In the genomic region with DNA sequence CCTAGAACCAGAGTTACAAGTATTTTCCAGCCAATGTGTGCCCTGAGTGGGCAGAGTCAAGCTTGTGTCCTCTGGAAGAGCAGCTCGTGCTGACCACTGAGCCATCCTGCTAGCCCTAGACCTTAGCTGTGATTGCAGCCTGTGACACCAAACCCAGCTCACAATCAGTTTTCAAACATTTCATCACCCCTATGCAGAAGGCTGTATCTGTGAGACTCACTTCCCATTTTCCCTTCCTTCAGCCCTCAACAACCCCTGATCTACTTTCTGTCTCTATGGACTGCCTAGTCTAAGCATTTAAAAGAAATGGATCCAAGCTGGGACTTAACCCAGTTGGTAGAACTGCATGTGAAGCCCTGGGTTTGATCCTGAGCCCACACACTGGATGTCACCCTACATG, we compare ENCODE assay signal across 35 mouse cellular contexts. TPM values are rescaled to one million over a fixed set of nuclear protein-coding genes. Genes with fewer than 3 reads are reported as not detected.
"Had no signal": no experiment of that assay in that cellular context is flagged by ENCODE, and none has a peak within 500 bp of the region (broad histone marks: within the 10 kb centered on the region; RNA-seq: fewer than 3 reads in every experiment).

No protein-coding gene starts in this region.

- DNase-seq: heart, postnatal 10 days; heart, postnatal 14 days; heart, postnatal 36 days; heart, postnatal 4 days; kidney, adult 11 months; kidney, adult 18-20 months; kidney, adult 2 months; kidney, adult 8-10 months; kidney, adult 9 months; kidney, postnatal 10 days; kidney, postnatal 14 days; kidney, postnatal 36 days; kidney, postnatal 4 days; layer of hippocampus, adult 9-11 months; layer of hippocampus, postnatal 36 days had no signal

- H3K4me3 ChIP-seq: heart, embryonic 10.5 days; heart, embryonic 12.5 days; heart, embryonic 13.5 days; heart, embryonic 15.5 days; hindbrain, embryonic 10.5 days; hindbrain, embryonic 12.5 days; hindbrain, embryonic 13.5 days; hindbrain, embryonic 15.5 days; intestine, embryonic 15.5 days; kidney, embryonic 15.5 days; layer of hippocampus, adult 2 months; left cerebral cortex, adult 2 months had no signal

- H3K9ac ChIP-seq: heart, embryonic 12.5 days; heart, embryonic 13.5 days; heart, embryonic 15.5 days; hindbrain, embryonic 12.5 days; hindbrain, embryonic 13.5 days; hindbrain, embryonic 14.5 days; hindbrain, embryonic 15.5 days; intestine, embryonic 15.5 days; kidney, embryonic 15.5 days had no signal

- ATAC-seq: hindbrain, embryonic 16.5 days; hindbrain, postnatal 0 days; inflammation-experienced regulatory T-cells, adult 6 months; intestine, embryonic 15.5 days; intestine, embryonic 16.5 days; intestine, postnatal 0 days had no signal

- H3K9me3 ChIP-seq: heart, embryonic 13.5 days; heart, embryonic 15.5 days; hindbrain, embryonic 12.5 days; hindbrain, embryonic 13.5 days; hindbrain, embryonic 15.5 days; intestine, embryonic 15.5 days had no signal

- H3K36me3 ChIP-seq: heart, embryonic 10.5 days; heart, embryonic 12.5 days; heart, embryonic 13.5 days; heart, embryonic 15.5 days; hindbrain, embryonic 10.5 days; hindbrain, embryonic 12.5 days; hindbrain, embryonic 13.5 days; hindbrain, embryonic 15.5 days; intestine, embryonic 15.5 days; kidney, embryonic 15.5 days had no signal

- H3K27ac ChIP-seq: heart, embryonic 10.5 days; heart, embryonic 13.5 days; heart, embryonic 15.5 days; hindbrain, embryonic 10.5 days; hindbrain, embryonic 12.5 days; hindbrain, embryonic 13.5 days; hindbrain, embryonic 14.5 days; hindbrain, embryonic 15.5 days; hindbrain, postnatal 0 days; intestine, embryonic 15.5 days; kidney, embryonic 15.5 days; kidney, postnatal 0 days; layer of hippocampus, adult 2 months; left cerebral cortex, adult 2 months had no signal

RNA-seq across cellular contexts. Expression of gene Col8a2, which starts 18.8 kb away (rescaled TPM):
- total RNA-seq: hematopoietic stem cell, adult 5-6 weeks had no signal
- polyA plus RNA-seq: inflammation-experienced regulatory T-cells, adult 6 months had no signal

RNA-seq across cellular contexts. Expression of gene Tekt2, which starts 20.1 kb away (rescaled TPM):
- total RNA-seq: hematopoietic stem cell, adult 5-6 weeks had no signal
- polyA plus RNA-seq: inflammation-experienced regulatory T-cells, adult 6 months had no signal
